Mouse (Mus musculus) MEL (cell line): Measurements from ENCODE around the gene Gm20388. TPM values are rescaled to one million over a fixed set of nuclear protein-coding genes. Genes with fewer than 3 reads are reported as not detected.
A peak's percentile ranks its signal among the peaks of the same experiment; 100 is the strongest.

Experiments used
- DNase-seq: peaks from one replicate; pipeline ENCODE4 v3.0.0; 2011; ENCODE audit warnings: low read depth, low spot score
- H3K27ac ChIP-seq: 2 replicates; pipeline ENCODE4 v1.5.1; 2012; ENCODE audit warnings: low read depth, mild to moderate bottlenecking, control low read depth, low read length, moderate library complexity; ENCODE audit not compliant: control insufficient read depth
- H3K27me3 ChIP-seq, 2 experiments: fragments of 150-350 bp in 1 of 2; sonication (generic) in 1 of 2; 2 replicates each; pipeline ENCODE4 v1.6.1; 2012; ENCODE audit warnings: low read length in 2 of 2, mild to moderate bottlenecking in 2 of 2, improper control_type of control experiment in 1 of 2, moderate library complexity in 1 of 2; ENCODE audit not compliant: insufficient read depth in 2 of 2, control insufficient read depth in 1 of 2
- H3K36me3 ChIP-seq, 2 experiments: 2 replicates each; pipeline ENCODE4 v1.6.1; 2012 to 2014; ENCODE audit warnings: low read length in 2 of 2, improper control_type of control experiment in 1 of 2, inconsistent platforms in 1 of 2, mild to moderate bottlenecking in 1 of 2; ENCODE audit not compliant: insufficient read depth in 2 of 2, control insufficient read depth in 1 of 2
- H3K4me1 ChIP-seq, 2 experiments: fragments of 150-350 bp in 1 of 2; sonication (generic) in 1 of 2; 2 replicates each; pipeline ENCODE4 v1.6.1; 2012; ENCODE audit warnings: low read length in 2 of 2, improper control_type of control experiment in 1 of 2, mild to moderate bottlenecking in 1 of 2; ENCODE audit not compliant: insufficient read depth in 2 of 2, control insufficient read depth in 1 of 2
- H3K4me3 ChIP-seq, 2 experiments: fragments of 150-350 bp in 1 of 2; sonication (generic) in 1 of 2; 2 replicates each; pipeline ENCODE4 v1.5.1; 2012; ENCODE audit warnings: low read depth in 2 of 2, low read length in 2 of 2, mild to moderate bottlenecking in 2 of 2, moderate library complexity in 2 of 2, control low read depth in 1 of 2, improper control_type of control experiment in 1 of 2; ENCODE audit not compliant: control insufficient read depth in 1 of 2, insufficient read depth in 1 of 2
- H3K79me2 ChIP-seq: 2 replicates; pipeline ENCODE4 v1.6.1; 2012; ENCODE audit warnings: mild to moderate bottlenecking, low read length, moderate library complexity; ENCODE audit not compliant: control insufficient read depth, poor library complexity, insufficient read depth
- H3K9ac ChIP-seq: 2 replicates; pipeline ENCODE4 v1.6.1; 2012; ENCODE audit warnings: low read depth, mild to moderate bottlenecking, control low read depth, low read length, moderate library complexity; ENCODE audit not compliant: control insufficient read depth, poor library complexity, severe bottlenecking
- H3K9me3 ChIP-seq: fragments of 150-350 bp; sonication (generic); replicated peaks from 2 replicates; pipeline ENCODE4 v1.6.1; 2012; ENCODE audit warnings: mild to moderate bottlenecking, low read length, improper control_type of control experiment, moderate library complexity; ENCODE audit not compliant: insufficient read depth
- BHLHE40 ChIP-seq: IDR thresholded peaks from 2 replicates; pipeline ENCODE4 v1.6.1; 2012; ENCODE audit warnings: low read depth, mild to moderate bottlenecking, inconsistent platforms, low read length, improper control_type of control experiment, borderline replicate concordance
- CTCF ChIP-seq, 3 experiments: IDR thresholded peaks in 2 of 3; conservative IDR thresholded peaks in 1 of 3; 2 replicates each; pipeline ENCODE4 v1.5.1; 2011 to 2012; ENCODE audit warnings: low read length in 3 of 3, low read depth in 2 of 3, mild to moderate bottlenecking in 2 of 3, improper control_type of control experiment in 1 of 3, inconsistent platforms in 1 of 3, mixed read lengths in 1 of 3, moderate library complexity in 1 of 3; ENCODE audit not compliant: control insufficient read depth in 1 of 3, insufficient read depth in 1 of 3, poor library complexity in 1 of 3, severe bottlenecking in 1 of 3
- JUND ChIP-seq: IDR thresholded peaks from 2 replicates; pipeline ENCODE4 v1.6.1; 2011; ENCODE audit warnings: low read depth, mild to moderate bottlenecking, improper control_type of control experiment, low read length
- KAT2A ChIP-seq: conservative IDR thresholded peaks from 2 replicates; pipeline ENCODE4 v1.6.1; 2012; ENCODE audit warnings: low read depth, low read length, improper control_type of control experiment, inconsistent platforms
- MEF2A ChIP-seq: IDR thresholded peaks from 2 replicates; pipeline ENCODE4 v1.6.1; 2014; ENCODE audit warnings: low read depth, mild to moderate bottlenecking, inconsistent platforms, low read length, improper control_type of control experiment; ENCODE audit not compliant: poor library complexity, insufficient replicate concordance, severe bottlenecking; ENCODE audit errors: extremely low read depth
- NRF1 ChIP-seq: IDR thresholded peaks from 2 replicates; pipeline ENCODE4 v1.6.1; 2014; ENCODE audit warnings: low read depth, mild to moderate bottlenecking, inconsistent platforms, low read length, improper control_type of control experiment, moderate library complexity; ENCODE audit not compliant: poor library complexity, insufficient read depth, severe bottlenecking
- POLR2A ChIP-seq, 2 experiments: IDR thresholded peaks; 2 replicates each; pipeline ENCODE4 v1.6.1; 2011 to 2012; ENCODE audit warnings: low read length in 2 of 2, mild to moderate bottlenecking in 2 of 2, control low read depth in 1 of 2, improper control_type of control experiment in 1 of 2, low read depth in 1 of 2, moderate library complexity in 1 of 2; ENCODE audit not compliant: control insufficient read depth in 1 of 2, insufficient read depth in 1 of 2, poor library complexity in 1 of 2
- POLR2AphosphoS2 ChIP-seq: IDR thresholded peaks from 2 replicates; pipeline ENCODE4 v1.6.1; 2011; ENCODE audit warnings: low read length, improper control_type of control experiment
- POLR2AphosphoS5 ChIP-seq: IDR thresholded peaks from 2 replicates; pipeline ENCODE4 v1.6.1; 2012; ENCODE audit warnings: low read depth, borderline replicate concordance, mild to moderate bottlenecking, inconsistent platforms, low read length, moderate library complexity, mixed read lengths
- RAD21 ChIP-seq: IDR thresholded peaks from 2 replicates; pipeline ENCODE4 v1.6.1; 2011; ENCODE audit warnings: mild to moderate bottlenecking, low read depth, low read length, improper control_type of control experiment
- SIN3A ChIP-seq: IDR thresholded peaks from 2 replicates; pipeline ENCODE4 v1.6.1; 2012; ENCODE audit warnings: low read length, improper control_type of control experiment, inconsistent platforms
- SMC3 ChIP-seq: IDR thresholded peaks from 2 replicates; pipeline ENCODE4 v1.6.1; 2011; ENCODE audit warnings: low read depth, low read length, improper control_type of control experiment
- UBTF ChIP-seq: IDR thresholded peaks from 2 replicates; pipeline ENCODE4 v1.6.1; 2012; ENCODE audit warnings: low read depth, mild to moderate bottlenecking, inconsistent platforms, low read length, improper control_type of control experiment, moderate library complexity, borderline replicate concordance; ENCODE audit not compliant: insufficient read depth
- USF2 ChIP-seq, 2 experiments: IDR thresholded peaks; 2 replicates each; pipeline ENCODE4 v1.6.1; 2011 to 2012; ENCODE audit warnings: improper control_type of control experiment in 2 of 2, low read length in 2 of 2, borderline replicate concordance in 1 of 2, inconsistent platforms in 1 of 2, low read depth in 1 of 2, mild to moderate bottlenecking in 1 of 2; ENCODE audit not compliant: insufficient read depth in 1 of 2
- ZC3H11A ChIP-seq: IDR thresholded peaks from 2 replicates; pipeline ENCODE4 v1.6.1; 2012; ENCODE audit warnings: low read depth, mild to moderate bottlenecking, inconsistent platforms, low read length, improper control_type of control experiment
- polyA plus RNA-seq, 2 experiments: library from polyadenylated mRNA; stranded (reverse) in 1 of 2; unstranded in 1 of 2; fragments of >175 nt in 1 of 2; fragments of >200 nt in 1 of 2; gene quantifications; 2 replicates each; pipeline versions ENCODE4 v1.2.1 to v1.2.4; 2012; ENCODE audit warnings: low replicate concordance in 2 of 2, low read depth in 1 of 2; ENCODE audit not compliant: insufficient read length in 2 of 2, insufficient read depth in 1 of 2, missing spikeins in 1 of 2
- total RNA-seq: library from RNA; depleted of rRNA; stranded (reverse); fragments of 300-350 nt; gene quantifications from 2 replicates; pipeline ENCODE4 v1.2.3, GENCODE M21; 2012

The Gm20388 gene
- total and polyA plus RNA-seq, 3 experiments = 11.1 to 17.8 TPM; not detected in 1

DNA sequence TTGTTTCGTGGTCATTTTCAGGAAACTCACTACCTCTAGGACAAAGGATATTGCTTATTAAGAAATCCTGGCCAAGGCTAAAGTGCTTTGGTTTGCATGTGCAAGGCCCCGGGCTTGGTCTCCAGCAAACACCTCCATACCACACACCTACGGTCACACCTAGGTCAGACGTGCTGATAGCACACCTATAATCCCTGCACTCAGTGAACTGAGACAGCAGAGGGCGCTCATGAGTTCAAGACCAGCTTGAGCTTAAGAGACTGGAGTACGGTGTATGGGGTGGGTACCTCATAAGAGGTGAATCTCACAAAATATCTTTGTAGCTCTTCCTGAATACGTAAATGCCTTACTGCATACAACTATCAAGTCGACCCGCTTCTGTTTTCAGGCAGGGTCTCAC is 3924.8 kb downstream of the Gm20388 start:
- H3K27ac ChIP-seq = no peak overlapping the region
- H3K4me1 ChIP-seq = no peaks in the 10 kb centered on the region
- peaks cover 0 to 8% of the 10 kb centered on the region in 2 experiments; a peak in 1 of 4 replicates for H3K36me3 ChIP-seq
- TF ChIP-seq JUND (no peak), ZC3H11A (peak; percentile 28; the same call in 1 of the 2 replicates), RAD21 (peak; percentile 47), UBTF (no peak), SIN3A (no peak), POLR2A (IDR thresholded peaks at IDR 0.05; ENCODE audit: control insufficient read depth in 1 of 2, insufficient read depth in 1 of 2, low read depth in 1 of 2, low read length in 2 of 2, poor library complexity in 1 of 2) (no peak), NRF1 (no peak), CTCF (IDR thresholded peaks at IDR 0.05 in 2 of 3, conservative IDR thresholded peaks at IDR 0.05 in 1 of 3; ENCODE audit: control insufficient read depth in 1 of 3, insufficient read depth in 1 of 3, low read depth in 2 of 3, low read length in 3 of 3, poor library complexity in 1 of 3, severe bottlenecking in 1 of 3) (peak; percentile 70 to 90 (median 79)), MEF2A (no peak), SMC3 (peak; percentile 73), POLR2AphosphoS5 (no peak), POLR2AphosphoS2 (peak; percentile 57), BHLHE40 (0 out of 2 replicates have a peak, but pooled peaks have one; percentile 14)
- H3K79me2 ChIP-seq = no peaks in the 10 kb centered on the region
- no peak overlapping the region for H3K4me3 ChIP-seq
- no peaks in the 10 kb centered on the region for H3K27me3 ChIP-seq
- H3K9ac ChIP-seq = no peak overlapping the region
- DNase-seq = peak; percentile 79
- no peaks in the 10 kb centered on the region for H3K9me3 ChIP-seq

DNA sequence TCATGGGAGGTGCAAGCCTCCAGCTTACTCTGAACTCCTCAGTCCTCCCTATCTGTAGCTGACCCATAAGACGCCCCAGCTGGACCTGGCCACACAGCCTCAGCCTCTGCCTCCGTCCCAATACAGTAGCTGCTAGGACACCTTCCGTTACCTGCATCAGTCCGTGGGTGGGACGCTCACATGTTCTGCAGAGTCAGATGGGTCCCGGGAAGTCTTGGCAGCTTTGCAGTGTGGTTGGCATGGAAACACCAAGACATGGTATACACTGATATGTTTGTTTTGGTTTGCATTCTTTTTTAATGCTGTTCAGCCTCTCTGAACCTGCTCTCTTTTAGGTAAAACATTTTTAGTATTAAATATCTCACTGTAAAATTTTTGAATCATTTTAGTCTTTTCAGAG is 3925.7 kb downstream of the Gm20388 start:
- no peak overlapping the region for H3K27ac ChIP-seq
- H3K79me2 ChIP-seq = no peaks in the 10 kb centered on the region
- H3K4me3 ChIP-seq = no peak overlapping the region
- DNase-seq = no peak
- H3K4me1 ChIP-seq = no peaks in the 10 kb centered on the region
- H3K9ac ChIP-seq = no peak overlapping the region
- no peaks in the 10 kb centered on the region for H3K9me3 ChIP-seq
- peaks cover 0 to 6% of the 10 kb centered on the region in 2 experiments; a peak in 1 of 4 replicates for H3K36me3 ChIP-seq
- H3K27me3 ChIP-seq = no peaks in the 10 kb centered on the region
- no peak for TF ChIP-seq USF2 (IDR thresholded peaks at IDR 0.05; ENCODE audit: borderline replicate concordance in 1 of 2, insufficient read depth in 1 of 2, low read depth in 1 of 2, low read length in 2 of 2)
- no peak for TF ChIP-seq POLR2AphosphoS5
- TF ChIP-seq KAT2A = no peak
- TF ChIP-seq, all 39 proteins: peak for 0
